Mouse (Mus musculus): ENCODE measurements around the gene Atp7a.

- TF ChIP-seq CTCF (IDR thresholded peaks at IDR 0.05; ENCODE audit: extremely low read depth, insufficient read length, insufficient replicate concordance, low read depth, low read length): no peak
- no peak for TF ChIP-seq POLR2A (IDR thresholded peaks at IDR 0.05; ENCODE audit: low read depth, low read length)
Measured at GRCm38 (mm10) chrX:106001605-106002004, 25.5 kb upstream of the Atp7a start.
